Mouse (Mus musculus) embryonic facial prominence, embryonic 15.5 days (tissue): ENCODE results near the gene Slc8a1. TPM values are rescaled to one million over a fixed set of nuclear protein-coding genes. Genes with fewer than 3 reads are reported as not detected.

Source experiments
- ATAC-seq: fragments of 200-750 bp; cut with Nextera tagmentation; 2 replicates; pipeline ENCODE4 v1.8.0; 2017; ENCODE audit warnings: low read depth, moderate TSS enrichment; ENCODE audit not compliant: insufficient number of reproducible peaks, low FRiP score, low TSS enrichment
- H3K27ac ChIP-seq: fragments of 300-500 bp; sonication (generic); replicated peaks from 2 replicates; pipeline ENCODE4 v1.5.1; 2015; ENCODE audit warnings: mild to moderate bottlenecking, inconsistent platforms
- H3K27me3 ChIP-seq: fragments of 300-500 bp; sonication (generic); 2 replicates; pipeline ENCODE4 v1.6.1; 2015; ENCODE audit warnings: inconsistent platforms
- H3K36me3 ChIP-seq: fragments of 300-500 bp; sonication (generic); 2 replicates; pipeline ENCODE4 v1.6.1; 2015; ENCODE audit warnings: mild to moderate bottlenecking, inconsistent platforms
- H3K4me1 ChIP-seq: fragments of 300-500 bp; sonication (generic); 2 replicates; pipeline ENCODE4 v1.6.1; 2015; ENCODE audit warnings: inconsistent platforms
- H3K4me2 ChIP-seq: fragments of 300-500 bp; sonication (generic); replicated peaks from 2 replicates; pipeline ENCODE4 v1.6.1; 2015; ENCODE audit warnings: mild to moderate bottlenecking, inconsistent platforms
- H3K4me3 ChIP-seq: fragments of 300-500 bp; sonication (generic); replicated peaks from 2 replicates; pipeline ENCODE4 v1.5.1; 2015; ENCODE audit warnings: mild to moderate bottlenecking, inconsistent platforms
- H3K9ac ChIP-seq: fragments of 300-500 bp; sonication (generic); 2 replicates; pipeline ENCODE4 v1.6.1; 2015; ENCODE audit warnings: inconsistent platforms
- H3K9me3 ChIP-seq: fragments of 300-500 bp; sonication (generic); replicated peaks from 2 replicates; pipeline ENCODE4 v1.6.1; 2016; ENCODE audit warnings: inconsistent platforms
- WGBS: fragments of 180-500 bp; shearing (Covaris S2); methylation state at CpG from one replicate; pipeline ENCODE4 v1.1.7; 2015; 5-methylcytosine and 5-hydroxymethylcytosine counted together
- polyA plus RNA-seq: library from polyadenylated mRNA; unstranded; fragments of >200 nt; fragmentation: Nextera tagmentation; extraction: Ambion mirVana; gene quantifications from 2 replicates; pipeline ENCODE4 v1.2.1, GENCODE M21; 2015

Gene Slc8a1
- 3.3 and 3.6 TPM in 2 replicates for polyA plus RNA-seq

DNA sequence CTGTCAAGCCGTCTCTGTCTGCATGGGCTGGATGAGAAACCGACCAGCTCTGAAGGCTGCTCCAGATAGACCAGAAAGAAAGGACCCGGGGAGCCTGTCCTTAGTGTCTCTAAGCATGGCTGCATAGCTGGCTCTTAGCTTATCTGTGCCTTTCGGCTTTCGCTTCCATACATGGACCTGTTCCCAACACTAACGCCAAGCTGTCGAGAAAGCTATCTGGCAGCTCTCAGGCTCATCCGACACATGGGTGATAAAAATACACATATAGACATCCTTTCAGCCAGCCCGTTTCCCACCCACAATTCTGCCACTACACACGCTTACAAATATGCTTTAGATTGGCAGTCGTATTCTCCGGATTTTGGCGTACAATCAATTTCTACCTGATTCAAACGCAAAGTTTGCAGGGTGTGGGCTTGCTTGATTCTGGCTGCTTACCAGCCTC is at the start of gene Slc8a1:
Slc8a1 (minus strand) TSS at position 67 of the 445 bp plus-strand sequence.
- Histone ChIP-seq H3K36me3 (no peaks in the 10 kb centered on the region), H3K9ac (no peak within 1 kb of the TSS), H3K9me3 (no peaks in the 10 kb centered on the region), H3K27ac (no peak within 1 kb of the TSS), H3K4me3 (no peak within 1 kb of the TSS), H3K27me3 (no peaks in the 10 kb centered on the region), H3K4me2 (no peak within 1 kb of the TSS), H3K4me1 (no peaks in the 10 kb centered on the region)
- 84% methylated on average over 14 of the region's 14 CpGs for WGBS
- ATAC-seq, result no peak

DNA sequence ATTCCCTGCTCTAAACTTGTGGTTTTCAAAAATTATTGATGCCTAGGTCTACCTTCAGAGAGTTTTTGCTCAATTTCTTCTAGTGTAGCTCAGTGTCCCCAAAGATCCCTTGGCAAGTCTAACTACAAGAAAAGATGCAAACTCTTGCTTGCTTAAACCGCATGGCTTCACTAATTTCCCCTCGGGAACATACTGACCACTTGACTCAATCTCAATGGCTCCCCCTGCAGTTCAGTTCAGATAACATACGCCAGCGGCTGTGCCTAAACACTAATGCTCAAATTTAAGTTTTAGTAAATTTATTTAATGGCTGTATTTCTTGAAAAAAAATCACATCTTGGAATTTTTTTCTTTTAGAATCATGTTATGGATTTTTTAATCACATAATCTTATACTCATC is 49.2 kb upstream of the Slc8a1 start:
- WGBS, result 33% methylated on average over 4 of the region's 4 CpGs
- ATAC-seq, result no peak
- H3K9me3 ChIP-seq, result no peaks in the 10 kb centered on the region
- no peak overlapping the region for H3K27ac ChIP-seq
- no peak overlapping the region for H3K4me2 ChIP-seq
- H3K9ac ChIP-seq, result no peak overlapping the region
- H3K36me3 ChIP-seq, result no peaks in the 10 kb centered on the region
- H3K27me3 ChIP-seq, result no peaks in the 10 kb centered on the region
- H3K4me3 ChIP-seq, result no peak overlapping the region
- H3K4me1 ChIP-seq, result no peaks in the 10 kb centered on the region

DNA sequence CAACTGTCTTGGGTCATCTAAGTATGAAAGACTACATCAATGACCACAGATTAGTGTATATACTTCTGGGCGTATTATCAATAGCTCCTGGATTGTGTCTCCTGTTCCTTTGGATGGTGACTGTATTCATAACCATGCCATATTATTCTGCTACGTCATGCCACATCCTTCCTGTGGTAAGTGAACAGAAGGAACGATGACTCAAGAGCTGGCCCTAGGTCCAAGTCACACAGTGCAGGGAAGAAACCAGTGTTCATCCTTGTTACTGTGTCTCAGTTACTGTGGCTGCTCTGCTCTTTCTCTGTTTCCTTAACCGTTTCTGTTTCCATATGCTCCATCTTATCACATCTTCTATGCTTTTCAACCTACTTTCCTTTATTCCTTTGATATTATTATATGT is 44.1 kb upstream of the Slc8a1 start:
- Histone ChIP-seq H3K27ac (no peak overlapping the region), H3K9ac (no peak overlapping the region)

DNA sequence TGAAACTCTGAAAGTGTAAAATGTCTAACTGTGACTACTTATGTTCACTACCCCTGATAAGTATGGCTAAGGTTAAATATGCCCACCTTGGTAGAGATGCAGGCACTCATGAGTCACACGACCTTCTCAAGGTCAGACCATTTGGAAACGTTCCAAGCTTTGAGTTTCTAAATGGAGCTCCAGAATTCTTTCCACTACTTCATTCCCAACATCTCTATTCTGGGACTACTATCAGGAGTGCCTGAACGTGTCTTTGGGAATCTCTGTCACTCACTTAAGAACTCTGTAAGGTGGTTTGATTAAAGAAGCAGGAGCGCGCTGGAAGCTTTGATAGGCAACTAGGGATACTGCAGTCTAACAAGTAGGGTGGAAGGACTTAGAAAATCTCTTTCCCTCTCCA is 43.3 kb upstream of the Slc8a1 start:
- ATAC-seq, result no peak
- Histone ChIP-seq H3K36me3 (no peaks in the 10 kb centered on the region), H3K4me1 (no peaks in the 10 kb centered on the region), H3K9ac (no peak overlapping the region), H3K4me3 (no peak overlapping the region), H3K4me2 (no peak overlapping the region), H3K27me3 (no peaks in the 10 kb centered on the region), H3K27ac (no peak overlapping the region), H3K9me3 (no peaks in the 10 kb centered on the region)
- 77% methylated on average over 5 of the region's 5 CpGs for whole genome bisulfite sequencing

More for the DNA sequence above, 44.1 kb upstream of the Slc8a1 start:
- Histone ChIP-seq H3K4me1 (no peaks in the 10 kb centered on the region), H3K9me3 (no peaks in the 10 kb centered on the region), H3K27me3 (no peaks in the 10 kb centered on the region), H3K4me2 (no peak overlapping the region), H3K36me3 (no peaks in the 10 kb centered on the region), H3K4me3 (no peak overlapping the region)
- no peak for ATAC-seq
- WGBS, result 91% methylated on average over 4 of the region's 4 CpGs

DNA sequence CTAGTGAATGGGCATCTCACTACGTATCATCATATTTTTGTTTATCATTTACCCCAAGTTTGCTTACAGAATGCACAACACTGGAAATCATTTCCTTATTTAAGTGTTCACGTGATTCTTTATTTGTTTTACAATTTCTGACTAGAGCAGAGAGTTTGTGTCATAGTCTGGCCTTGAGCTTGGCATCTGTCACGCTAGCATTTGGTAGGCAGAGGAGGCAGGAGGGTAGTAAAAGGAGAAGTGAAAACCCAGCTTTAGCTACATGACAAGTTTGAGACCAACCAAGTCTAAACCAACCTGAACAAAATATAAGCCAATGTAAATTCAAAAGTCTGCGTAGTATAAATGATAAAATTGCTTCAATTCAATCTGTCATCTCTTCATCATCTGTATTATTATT is 41.7 kb upstream of the Slc8a1 start:
- no peak overlapping the region for H3K9ac ChIP-seq
- no peaks in the 10 kb centered on the region for H3K36me3 ChIP-seq
- no peaks in the 10 kb centered on the region for H3K4me1 ChIP-seq
- H3K4me2 ChIP-seq, result no peak overlapping the region
- H3K27me3 ChIP-seq, result no peaks in the 10 kb centered on the region
- ATAC-seq, result no peak
- no peak overlapping the region for H3K4me3 ChIP-seq
- 79% methylated on average over 4 of the region's 4 CpGs for WGBS
- H3K27ac ChIP-seq, result no peak overlapping the region
- H3K9me3 ChIP-seq, result no peaks in the 10 kb centered on the region

DNA sequence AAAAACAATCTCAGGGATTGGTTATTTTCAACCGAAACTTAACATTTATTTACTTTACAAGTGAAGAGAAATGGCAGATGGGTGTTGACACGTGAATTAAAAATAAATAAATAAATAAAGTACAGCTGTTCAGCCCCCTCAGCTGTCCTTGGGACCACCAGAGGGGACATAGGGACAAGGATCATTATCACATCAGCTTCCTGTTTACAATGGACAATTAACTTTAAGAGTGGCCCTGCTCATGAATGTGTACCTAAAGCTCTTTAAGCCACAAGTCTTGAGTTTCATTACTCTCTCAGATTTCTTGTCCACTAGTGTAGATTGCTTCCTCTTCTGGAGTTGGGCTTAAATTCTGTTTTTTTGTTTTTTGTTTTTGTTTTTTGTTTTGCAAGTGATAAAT is 12.5 kb upstream of the Slc8a1 start:
- no peak for ATAC-seq
- Histone ChIP-seq H3K4me2 (no peak overlapping the region), H3K27ac (no peak overlapping the region), H3K4me1 (no peaks in the 10 kb centered on the region), H3K4me3 (no peak overlapping the region), H3K27me3 (no peaks in the 10 kb centered on the region), H3K9ac (no peak overlapping the region), H3K9me3 (no peaks in the 10 kb centered on the region), H3K36me3 (no peaks in the 10 kb centered on the region)
- WGBS, result 55% methylated on average over 2 of the region's 2 CpGs

DNA sequence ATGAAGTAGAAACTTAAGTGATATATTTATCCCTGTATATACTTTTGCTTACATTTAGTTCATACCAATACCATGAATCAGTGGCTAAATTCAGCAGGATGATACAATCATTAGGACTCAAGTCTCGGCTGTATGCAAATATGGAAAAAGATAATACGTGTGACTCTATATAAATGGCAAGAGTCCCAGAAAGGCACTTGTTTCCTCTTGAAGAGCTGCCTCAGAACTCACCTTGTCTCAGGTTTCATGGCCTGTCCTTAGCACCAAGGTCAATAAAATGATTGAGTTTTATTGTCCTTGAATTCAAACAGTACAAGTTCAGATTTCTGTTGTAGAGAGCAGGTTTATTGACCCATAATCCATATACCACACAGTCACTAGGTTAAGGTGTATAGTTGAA is 4.9 kb upstream of the Slc8a1 start:
- H3K9me3 ChIP-seq, result no peaks in the 10 kb centered on the region
- no peaks in the 10 kb centered on the region for H3K4me1 ChIP-seq
- no peak overlapping the region for H3K9ac ChIP-seq
- ATAC-seq, result no peak
- H3K36me3 ChIP-seq, result no peaks in the 10 kb centered on the region
- 70% methylated on average over 2 of the region's 2 CpGs for WGBS
- no peak overlapping the region for H3K27ac ChIP-seq
- H3K4me3 ChIP-seq, result no peak overlapping the region
- H3K27me3 ChIP-seq, result no peaks in the 10 kb centered on the region
- H3K4me2 ChIP-seq, result no peak overlapping the region

DNA sequence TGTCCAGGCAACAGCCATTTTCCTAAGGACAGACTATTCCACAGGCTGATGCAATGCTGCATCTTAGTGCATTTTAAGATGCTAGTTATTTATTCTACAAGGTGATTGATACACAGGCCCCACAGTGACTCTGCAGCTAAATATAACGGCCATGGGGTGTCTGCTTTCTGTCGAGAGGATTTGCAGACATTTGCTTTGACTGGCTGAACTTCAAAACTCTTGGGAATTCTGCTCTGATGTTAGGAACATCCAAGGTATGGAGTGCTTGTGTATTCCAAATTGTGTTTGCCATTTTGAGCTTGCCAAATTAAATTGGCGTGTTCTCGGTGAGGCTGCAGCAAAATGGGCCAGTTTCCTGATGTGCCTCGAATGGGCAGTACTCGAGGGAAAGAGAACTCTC is 2.4 kb upstream of the Slc8a1 start:
- Histone ChIP-seq H3K27me3 (no peaks in the 10 kb centered on the region), H3K27ac (no peak overlapping the region), H3K9me3 (no peaks in the 10 kb centered on the region), H3K4me1 (no peaks in the 10 kb centered on the region), H3K36me3 (no peaks in the 10 kb centered on the region), H3K9ac (no peak overlapping the region), H3K4me2 (no peak overlapping the region), H3K4me3 (no peak overlapping the region)
- ATAC-seq, result no peak
- WGBS, result 56% methylated on average over 6 of the region's 6 CpGs

DNA sequence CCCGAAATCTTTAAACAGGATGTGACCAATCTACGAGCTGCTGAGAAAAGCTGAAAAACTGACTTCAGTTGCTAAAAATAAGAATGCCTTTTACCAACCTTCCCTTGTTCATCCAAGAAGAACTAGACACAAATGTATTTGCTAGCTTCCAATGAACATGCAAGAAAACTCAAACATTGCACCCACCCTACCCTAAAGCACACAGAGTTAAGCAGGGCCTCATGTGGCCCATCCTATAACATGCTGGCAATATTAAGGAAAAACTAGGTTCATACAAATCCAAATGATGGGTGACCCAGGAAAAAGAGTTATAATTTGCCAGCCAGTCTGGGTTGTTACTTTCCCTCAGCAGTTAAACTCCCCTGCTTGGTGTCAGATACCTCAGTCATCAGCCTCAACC is 398 bp downstream of the Slc8a1 start:
- WGBS, result 90% methylated on average over 2 of the region's 2 CpGs
- no peak overlapping the region for H3K4me2 ChIP-seq
- ATAC-seq, result no peak
- H3K27ac ChIP-seq, result no peak overlapping the region
- H3K9me3 ChIP-seq, result no peaks in the 10 kb centered on the region
- H3K4me3 ChIP-seq, result no peak overlapping the region
- H3K4me1 ChIP-seq, result no peaks in the 10 kb centered on the region
- H3K9ac ChIP-seq, result no peak overlapping the region
- no peaks in the 10 kb centered on the region for H3K36me3 ChIP-seq
- no peaks in the 10 kb centered on the region for H3K27me3 ChIP-seq

DNA sequence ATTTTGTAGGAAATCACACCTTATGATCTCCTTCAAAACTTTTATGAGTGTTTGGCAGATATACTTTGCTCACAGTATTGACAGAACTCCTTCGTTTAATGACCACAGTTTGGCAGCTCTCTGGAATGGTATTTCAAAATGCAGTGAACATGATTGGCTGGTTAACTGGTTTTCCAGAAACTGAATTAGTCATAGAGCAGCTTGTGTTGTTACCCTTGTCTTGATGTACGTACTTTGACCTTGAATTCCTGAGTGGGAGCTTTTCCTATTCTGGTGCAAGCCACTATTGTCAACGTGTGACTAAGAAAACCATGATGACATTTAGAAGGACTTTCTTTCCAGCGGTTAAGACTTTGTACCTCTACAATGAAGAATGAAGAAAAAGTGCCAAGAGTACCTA is 868 bp downstream of the Slc8a1 start:
- Histone ChIP-seq H3K36me3 (no peaks in the 10 kb centered on the region), H3K27ac (no peak overlapping the region)

DNA sequence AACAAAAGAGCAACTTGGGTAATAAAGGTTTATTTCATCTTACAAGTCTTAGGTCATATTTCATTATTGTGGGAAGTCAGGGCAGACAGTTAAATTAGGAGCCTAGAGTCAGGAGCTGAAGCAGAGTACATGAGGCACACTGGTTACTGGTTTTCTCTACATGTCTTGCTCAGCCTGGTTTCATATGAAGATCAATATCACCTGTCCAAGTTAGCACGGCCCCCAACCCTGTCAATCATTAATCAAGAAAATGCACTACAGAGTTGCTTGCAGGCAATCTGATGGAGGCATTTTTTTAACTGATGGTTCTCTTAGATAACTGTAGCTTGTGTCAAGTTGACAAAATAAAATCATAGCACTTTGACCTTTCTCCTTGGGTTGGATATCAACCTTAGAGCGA is 2.6 kb downstream of the Slc8a1 start:
- Histone ChIP-seq H3K4me3 (no peak overlapping the region), H3K9ac (no peak overlapping the region), H3K4me2 (no peak overlapping the region), H3K4me1 (no peaks in the 10 kb centered on the region), H3K9me3 (no peaks in the 10 kb centered on the region), H3K27ac (no peak overlapping the region), H3K36me3 (no peaks in the 10 kb centered on the region), H3K27me3 (no peaks in the 10 kb centered on the region)
- ATAC-seq, result no peak
- WGBS, result 63% methylated on average over 2 of the region's 2 CpGs

More for the DNA sequence above, 868 bp downstream of the Slc8a1 start:
- H3K4me2 ChIP-seq, result no peak overlapping the region
- 82% methylated on average over 4 of the region's 4 CpGs for WGBS
- no peaks in the 10 kb centered on the region for H3K27me3 ChIP-seq
- no peaks in the 10 kb centered on the region for H3K9me3 ChIP-seq
- ATAC-seq, result no peak
- no peak overlapping the region for H3K4me3 ChIP-seq
- no peaks in the 10 kb centered on the region for H3K4me1 ChIP-seq
- H3K9ac ChIP-seq, result no peak overlapping the region

DNA sequence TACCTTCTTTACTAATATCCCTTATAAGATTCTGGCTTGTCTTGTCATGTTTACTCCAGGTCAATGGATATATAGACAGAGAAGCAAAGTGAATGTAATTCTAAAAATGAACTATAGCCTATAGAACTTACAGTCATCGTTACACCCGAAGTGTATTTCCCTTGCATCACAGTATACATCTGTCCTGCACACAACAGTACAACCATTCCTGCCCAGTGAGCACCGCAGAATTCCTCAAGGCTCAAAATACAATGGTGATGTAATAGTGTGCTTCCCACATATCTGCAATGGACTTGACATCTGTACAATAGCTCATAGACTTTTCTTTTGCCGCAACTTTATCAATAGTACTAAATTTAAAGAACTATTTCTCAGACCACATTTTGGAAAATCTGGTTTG is 8.3 kb downstream of the Slc8a1 start:
- 91% methylated on average over 4 of the region's 4 CpGs for WGBS
- Histone ChIP-seq H3K9ac (no peak overlapping the region), H3K27ac (no peak overlapping the region), H3K36me3 (no peaks in the 10 kb centered on the region), H3K27me3 (no peaks in the 10 kb centered on the region), H3K4me2 (no peak overlapping the region), H3K9me3 (no peaks in the 10 kb centered on the region), H3K4me3 (no peak overlapping the region), H3K4me1 (no peaks in the 10 kb centered on the region)
- ATAC-seq, result no peak
